Mouse (Mus musculus) c-Kit-positive CD71-positive TER-119-positive erythroid progenitor cells, embryonic 14.5 days (primary cell): Measurements from ENCODE around the gene Cavin3.

Experiments used
- DNase-seq: peaks from one replicate; pipeline ENCODE4 v3.0.0-alpha.2; 2013; ENCODE audit warnings: low spot score

The Cavin3 gene

DNA sequence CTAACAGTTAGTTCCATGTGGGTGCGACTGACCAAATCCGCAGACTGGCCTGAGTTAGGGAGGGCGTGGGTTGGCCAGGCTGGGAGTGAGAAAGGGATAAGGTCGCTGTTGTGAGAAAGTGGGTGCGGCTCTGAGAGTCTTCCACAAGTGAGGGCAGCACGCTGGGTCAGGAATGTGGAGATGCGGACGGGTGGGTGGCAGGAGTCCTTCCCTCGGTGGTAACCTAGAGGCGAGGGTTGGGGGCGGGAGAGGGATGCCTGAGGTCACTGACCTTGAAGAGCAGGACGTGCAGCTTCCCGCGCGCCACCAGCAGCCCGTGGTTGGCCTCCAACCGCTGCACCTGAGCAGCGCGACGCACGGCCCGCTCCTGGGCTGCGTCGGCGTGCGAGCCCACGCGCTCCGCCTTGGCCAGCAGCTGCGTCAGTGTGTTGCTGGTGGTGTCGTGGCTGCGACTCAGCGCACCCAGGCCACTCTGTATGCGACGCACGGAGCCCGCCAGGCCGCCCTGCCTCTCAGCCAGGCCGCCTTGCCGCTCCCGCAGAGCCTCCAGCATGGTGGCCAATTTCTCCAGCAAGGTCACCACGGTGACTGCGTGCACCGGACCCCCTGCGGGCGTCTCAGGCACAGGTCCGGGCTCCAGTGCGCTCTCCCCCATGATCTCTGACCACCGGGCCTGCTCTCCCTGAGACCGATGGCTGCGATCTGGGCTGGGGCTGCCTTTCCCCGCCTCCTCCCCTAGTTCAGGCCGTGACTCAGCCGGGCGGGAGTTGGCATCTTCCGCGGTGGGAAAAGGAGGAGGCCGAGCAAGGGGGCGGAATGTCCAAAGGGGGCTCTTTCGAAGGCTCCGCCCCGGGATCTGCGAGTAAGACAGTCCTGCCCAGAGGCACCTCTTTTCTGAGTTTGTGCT is at the start of gene Cavin3:
TSS of gene Cavin3 (minus strand) at position 796 of the 907 bp plus-strand sequence.
- DNase-seq = no peak

DNA sequence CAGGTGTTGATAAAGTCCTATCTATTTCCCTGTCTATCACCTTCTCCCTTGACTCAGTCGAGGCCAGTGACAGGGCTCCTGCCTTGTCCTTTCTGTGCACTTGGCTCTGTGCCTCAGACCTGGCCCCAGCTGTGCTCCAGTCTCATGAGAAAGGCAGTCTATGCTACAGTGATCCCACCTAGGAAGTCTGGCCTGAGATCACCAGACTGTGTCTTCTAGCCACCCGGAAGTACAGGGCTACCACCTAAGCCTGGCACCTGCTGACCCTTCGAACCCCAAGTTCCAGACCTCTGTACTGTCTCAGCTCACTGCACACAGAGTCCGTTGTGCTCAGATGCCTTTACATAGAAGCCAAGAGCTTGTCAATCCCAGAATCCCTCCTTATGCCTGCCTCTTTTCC is 46.0 kb upstream of the Cavin3 start:
- no peak for DNase-seq

DNA sequence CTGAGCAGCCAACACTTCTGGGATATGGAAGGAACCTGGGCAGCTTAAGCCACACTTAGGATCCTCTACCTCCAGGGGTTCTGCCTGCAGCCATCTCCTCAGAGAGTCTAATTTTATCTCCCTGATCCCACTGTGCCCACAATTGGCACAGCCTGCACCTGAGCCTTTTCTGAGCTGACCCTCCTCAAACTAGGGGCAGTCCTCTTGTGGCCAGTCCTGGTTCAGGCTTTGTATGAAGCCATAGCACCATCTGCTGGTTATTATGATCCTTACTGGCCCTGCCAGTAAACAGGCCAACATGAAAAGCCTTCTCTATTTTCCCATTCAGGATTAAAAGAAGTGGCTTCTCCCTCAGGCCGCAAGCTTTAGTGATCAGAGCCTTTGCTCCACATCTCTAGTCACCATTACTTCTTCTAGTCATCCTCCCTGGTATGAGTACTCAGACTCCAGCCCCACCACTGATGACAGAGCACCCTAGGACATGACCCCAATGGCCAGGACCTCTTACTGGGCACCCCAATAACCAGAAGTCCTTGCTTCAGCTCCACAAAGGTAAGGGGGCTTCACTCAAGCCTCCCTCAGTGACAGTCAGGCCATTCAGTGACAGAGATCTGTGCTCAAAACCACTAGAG is 45.3 kb upstream of the Cavin3 start:
- DNase-seq = no peak

DNA sequence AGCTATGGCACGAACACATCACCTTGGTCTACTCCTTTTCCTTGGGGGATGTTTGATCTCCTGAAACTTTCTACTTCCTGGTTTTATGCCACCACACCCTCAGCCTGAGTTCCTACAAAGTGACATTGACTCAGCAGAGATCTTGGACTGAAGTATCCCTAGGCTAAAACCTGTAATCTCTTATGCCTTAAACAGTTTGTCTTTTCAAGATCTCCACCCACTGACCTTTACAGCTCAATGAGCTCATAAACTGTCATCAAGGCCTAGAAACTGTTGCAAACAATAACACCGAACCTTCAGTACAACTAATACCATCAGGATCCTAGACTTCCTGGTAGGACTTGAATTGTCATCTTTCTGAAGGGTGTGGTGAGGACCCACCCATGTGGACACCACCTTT is 42.1 kb upstream of the Cavin3 start:
- no peak for DNase-seq

DNA sequence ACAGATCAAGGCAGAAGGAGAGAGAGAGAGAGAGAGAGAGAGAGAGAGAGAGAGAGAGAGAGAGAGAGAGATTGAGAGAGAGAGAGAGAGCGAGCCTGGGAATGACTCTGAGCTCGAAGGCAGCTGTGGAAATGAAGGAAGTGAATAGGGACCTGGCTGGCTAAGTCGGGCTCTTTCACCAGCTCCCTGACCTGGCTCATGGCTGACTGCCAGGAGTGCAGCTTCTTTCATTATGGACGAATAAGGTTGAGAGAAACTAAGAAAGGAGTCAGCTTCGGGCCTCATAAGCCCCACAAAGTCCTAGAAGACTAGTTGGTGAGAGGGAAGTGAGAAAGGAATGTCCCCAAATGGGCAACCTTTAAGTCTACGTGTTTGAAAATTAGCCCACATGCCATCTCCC is 38.1 kb upstream of the Cavin3 start:
- no peak for DNase-seq

DNA sequence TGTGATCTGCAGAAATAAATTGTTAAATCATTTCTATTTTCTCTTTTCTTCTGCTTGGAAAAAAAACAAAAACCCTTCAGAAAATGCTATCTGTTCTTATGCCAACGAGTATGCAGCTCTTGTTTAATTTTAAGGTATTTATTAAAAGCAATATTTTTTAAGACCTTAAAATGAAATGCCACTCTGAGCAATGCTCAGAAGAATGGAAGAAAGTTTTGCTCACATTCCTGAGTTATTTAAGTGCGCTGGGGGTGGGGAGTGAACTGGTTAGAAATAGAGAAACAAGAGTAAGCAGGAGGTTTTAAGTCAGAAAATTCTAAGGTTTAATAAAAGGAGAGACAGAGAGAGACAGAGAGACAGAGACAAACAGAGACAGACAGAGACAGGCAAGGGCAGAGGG is 37.7 kb upstream of the Cavin3 start:
- DNase-seq = no peak

DNA sequence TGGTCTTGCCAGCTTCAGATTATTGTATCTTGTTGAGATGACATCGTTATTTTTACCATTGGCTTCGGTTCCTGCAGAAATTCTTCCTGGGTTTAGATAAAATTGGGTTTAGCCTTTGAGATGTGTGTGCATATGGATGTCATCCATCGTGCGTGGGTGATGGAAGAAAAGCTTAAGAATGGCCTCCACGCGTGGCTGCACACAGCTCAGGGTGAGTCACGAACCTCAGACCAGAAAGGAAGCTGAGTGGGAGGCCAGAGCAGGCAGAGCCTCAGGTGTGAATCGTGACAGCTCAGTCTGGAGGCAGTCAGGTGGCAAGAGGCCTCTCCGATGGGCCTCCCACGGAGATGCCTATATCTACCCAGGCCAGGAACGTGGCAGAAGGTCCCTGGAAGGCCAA is 37.2 kb upstream of the Cavin3 start:
- no peak for DNase-seq

DNA sequence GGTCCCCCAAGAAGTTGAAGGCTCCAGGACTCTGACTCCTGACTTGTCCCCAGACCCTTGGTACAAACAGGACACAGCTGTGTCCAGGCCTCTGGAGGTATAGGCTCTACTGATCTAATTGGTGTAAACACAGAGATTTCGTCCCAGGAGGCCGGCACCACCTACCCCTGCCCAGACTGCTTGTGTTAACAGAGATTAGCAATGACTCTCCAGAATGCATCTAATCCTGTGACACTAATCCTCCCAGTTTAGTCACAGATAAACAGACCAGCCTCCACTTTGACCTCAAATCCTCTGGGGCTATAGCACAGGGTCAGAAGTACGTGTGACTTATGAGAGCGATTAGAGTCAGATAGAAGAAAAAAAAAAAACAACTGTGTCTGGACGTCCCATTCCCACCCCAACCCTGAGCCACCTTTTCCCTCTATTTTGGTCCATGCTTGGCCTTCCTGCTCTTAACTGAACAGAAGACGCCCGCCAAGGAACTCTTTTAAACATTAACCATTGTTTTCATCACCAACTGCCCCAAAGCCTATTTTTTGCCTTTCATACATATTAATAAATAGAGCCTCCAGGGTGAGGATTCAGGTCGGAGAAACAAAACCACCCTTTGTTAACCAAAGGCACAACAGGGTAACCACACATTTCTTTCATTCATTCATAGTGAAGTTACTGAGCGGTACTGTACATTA is 34.7 kb upstream of the Cavin3 start:
- no peak for DNase-seq

DNA sequence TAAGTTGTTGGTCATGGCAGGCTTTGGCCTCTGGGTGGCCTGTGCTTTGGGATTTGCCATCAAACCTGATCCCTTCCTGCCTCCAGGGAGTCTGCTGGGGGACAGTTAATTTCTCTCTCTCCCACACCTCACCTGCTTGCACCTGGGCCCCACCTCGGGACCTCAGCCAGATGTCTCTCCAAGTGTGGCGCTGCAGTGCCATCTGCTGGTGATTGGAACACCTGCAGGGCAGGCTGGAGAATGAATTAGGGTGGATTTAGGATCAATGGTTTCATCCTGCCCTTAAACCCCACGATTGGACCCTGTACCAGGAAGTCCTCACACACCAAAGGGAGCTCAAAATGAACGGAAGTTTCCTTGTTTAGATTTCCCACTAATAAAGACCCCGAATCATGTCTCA is 33.1 kb upstream of the Cavin3 start:
- peak; percentile 31 for DNase-seq

DNA sequence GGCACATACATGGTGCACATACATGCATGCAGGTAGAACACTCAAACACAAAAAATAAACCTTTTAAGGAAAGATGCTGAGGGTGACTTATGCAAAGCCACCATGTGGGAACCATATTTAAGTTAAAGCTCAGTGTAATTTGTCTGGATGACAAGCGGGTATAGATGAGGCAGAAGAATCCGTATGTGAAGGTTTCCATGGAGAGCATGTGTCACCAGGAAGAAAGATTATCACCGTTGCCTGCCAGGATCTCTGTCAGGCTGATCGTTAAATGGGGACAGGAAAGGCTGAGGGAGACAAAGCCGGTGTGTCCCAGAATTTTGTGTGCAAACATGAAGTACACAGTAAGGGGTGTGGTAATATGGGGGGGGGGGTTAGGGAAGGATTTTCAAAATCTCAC is 32.5 kb upstream of the Cavin3 start:
- DNase-seq = no peak

DNA sequence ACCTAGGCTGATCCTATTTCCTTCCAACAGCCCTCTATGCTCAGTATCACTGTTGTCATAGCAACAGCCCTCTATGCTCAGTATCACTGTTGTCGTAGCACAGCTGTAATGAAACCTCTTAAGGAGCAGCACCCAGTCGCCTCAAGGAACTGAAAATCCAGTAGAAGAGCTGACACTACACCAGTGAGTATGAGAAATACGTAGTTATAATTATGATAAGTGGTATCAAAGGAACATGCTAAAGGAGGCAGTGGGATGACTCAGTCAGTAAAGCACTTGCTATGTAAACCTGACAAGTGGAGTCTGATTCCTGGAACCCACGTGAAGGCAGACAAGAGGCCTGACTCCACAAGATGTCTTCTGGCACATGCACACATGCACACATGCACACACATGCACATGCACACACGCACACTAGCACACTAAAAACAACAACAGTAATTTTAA is 31.8 kb upstream of the Cavin3 start:
- no peak for DNase-seq

DNA sequence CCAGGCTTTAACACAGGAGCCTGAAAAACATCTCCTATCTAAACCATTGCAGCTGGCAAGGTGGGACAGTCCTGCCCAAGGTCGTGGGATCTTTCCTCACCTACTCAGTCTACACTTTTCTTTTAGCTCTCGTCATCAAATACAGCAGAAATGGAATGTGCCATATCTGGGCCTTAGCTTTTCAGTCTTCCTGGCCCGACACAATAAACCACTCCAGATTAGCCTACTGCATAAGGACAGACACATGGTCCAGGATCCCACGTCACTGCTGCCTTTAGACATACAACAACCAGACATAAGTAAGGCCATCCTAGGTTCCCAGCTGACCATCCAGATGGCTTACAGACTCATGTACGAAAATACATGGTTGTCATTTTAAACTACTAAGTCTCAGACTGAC is 28.0 kb upstream of the Cavin3 start:
- no peak for DNase-seq

DNA sequence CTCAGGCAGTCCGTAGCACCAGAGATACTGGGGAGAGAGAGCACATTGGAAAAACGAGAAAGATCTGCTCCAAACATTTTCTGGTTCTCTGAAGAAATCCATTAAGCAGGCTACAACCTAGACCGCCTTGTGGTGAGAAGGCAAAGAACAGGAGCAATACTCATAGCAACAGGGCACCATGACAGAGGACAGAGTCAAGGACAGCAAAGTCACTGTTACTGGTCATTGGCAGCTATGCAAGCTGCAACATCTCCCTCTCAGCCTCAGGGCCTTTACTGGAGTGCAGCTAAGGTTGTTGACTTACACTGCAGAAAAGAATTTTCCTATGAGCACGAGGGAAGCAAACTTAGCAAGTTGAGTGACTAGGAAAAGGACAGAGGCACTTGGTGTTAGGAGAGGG is 25.2 kb upstream of the Cavin3 start:
- no peak for DNase-seq

DNA sequence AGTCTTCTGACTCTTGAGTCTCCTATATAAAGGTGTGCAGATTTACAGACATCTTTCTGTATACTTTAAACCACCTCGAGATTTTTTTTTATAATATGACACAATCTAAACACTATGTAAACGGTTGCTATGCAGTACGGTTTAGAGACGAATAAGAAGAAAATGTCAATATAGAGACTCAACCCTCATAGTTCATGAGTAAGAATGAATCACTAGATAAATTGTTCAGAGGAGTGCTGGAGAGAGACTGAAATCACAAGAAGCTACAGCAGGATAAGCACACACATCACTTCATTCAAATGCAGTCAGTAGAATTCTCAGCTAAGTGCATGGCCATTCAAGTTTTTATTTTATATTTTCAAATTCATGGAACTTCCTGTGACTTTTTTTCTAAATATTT is 19.9 kb upstream of the Cavin3 start:
- no peak for DNase-seq

DNA sequence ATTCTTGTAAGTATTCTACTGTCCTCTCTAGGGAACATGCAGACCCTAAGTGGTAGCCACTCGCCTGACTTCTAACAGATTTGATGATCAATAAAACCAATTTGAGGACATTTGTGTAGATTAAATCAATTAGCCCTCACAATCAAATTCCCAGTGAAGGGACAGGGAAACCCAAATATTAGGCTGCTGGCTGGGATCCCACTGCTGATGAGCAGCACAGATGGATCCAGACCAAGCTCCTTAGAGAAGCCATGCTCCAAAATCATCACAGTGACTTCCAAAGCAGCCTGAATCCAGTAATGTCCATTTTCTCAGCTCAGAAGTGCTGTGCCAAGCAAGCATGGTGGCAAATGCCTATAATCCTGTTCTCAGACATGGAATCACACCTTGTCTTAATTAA is 17.6 kb upstream of the Cavin3 start:
- no peak for DNase-seq

DNA sequence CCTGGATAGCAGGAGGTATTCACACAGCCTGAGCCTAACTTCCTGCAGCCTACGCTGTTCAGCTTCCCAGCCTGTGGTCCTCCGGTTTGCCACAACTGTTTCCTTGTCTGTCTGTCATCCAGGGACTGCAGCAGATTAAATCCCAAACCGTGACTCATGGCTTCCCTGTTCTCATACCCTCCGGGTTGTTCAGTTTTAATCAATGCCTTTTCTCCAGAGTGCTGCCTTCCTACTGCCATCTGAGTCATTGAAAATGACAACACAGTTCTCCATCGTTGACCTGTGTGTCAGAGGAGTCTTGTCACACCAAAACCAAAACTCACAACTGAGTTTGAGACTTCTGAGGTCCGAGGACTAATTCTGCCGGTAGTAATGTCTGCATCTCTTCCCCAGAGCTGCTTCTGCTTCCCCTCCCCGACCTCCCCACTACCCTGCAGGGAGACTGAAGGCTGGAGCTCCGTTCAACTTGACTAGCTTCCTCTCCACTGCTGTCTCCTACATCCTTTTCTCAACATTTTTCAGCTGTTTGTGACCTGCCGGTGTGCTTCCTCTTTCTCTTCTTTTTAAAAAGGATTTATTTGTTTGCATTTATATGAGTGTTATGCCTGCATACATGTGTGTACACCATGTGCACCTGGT is 16.9 kb upstream of the Cavin3 start:
- DNase-seq = no peak

DNA sequence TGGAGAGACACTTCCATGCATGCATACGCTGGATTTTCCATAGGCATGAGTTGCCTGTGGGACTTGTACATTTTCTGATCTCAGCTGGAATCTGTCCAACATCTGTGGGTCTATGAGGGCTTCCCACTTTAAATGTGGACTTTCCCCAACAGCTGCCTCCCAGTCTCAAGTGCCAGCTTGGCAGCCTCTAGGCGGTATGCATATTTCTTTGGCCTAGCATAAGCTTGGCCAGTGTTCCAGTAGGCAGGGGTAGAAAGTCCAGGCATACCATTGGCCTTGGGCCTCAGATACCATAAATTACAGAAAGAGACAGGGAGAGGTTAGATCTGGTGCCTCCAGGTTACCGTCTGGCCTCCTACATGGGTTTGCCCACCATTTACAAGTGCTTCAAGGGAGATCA is 15.8 kb upstream of the Cavin3 start:
- no peak for DNase-seq

DNA sequence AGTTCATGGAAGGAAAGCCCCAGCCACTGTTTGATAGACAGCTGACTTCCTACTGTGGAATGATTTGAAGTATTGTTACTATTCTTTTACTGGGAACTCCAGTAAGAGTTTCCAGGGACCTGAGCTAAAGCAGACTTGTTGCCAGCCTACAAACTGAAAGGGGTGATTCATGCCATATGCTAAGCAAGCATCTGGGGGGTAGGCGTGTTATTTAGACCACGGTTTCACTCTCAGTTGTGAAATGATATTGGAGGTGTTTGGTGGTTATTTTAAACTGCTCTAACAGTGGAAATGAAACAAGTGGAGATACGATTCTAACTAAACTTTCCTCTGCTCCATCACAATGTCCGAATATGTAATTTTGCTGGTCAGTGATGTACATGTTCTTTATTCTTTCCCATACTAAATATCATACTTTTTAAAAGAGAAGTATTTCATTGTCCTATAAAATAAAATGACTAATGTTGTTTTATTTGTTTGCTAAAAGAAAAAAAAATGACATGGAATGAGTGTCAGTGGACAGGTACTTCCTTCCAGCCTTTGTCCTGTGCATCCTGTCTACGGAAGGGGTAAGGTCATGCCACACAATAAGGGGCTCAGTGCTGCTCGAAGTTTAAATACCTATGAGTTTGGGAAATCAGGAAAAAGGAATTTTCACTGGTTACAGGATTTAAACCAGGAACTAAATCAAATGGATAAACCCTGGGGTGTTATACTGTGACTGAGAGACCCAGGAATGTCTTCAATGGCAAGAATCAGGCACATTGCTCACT is 5.2 kb upstream of the Cavin3 start:
- DNase-seq = no peak

DNA sequence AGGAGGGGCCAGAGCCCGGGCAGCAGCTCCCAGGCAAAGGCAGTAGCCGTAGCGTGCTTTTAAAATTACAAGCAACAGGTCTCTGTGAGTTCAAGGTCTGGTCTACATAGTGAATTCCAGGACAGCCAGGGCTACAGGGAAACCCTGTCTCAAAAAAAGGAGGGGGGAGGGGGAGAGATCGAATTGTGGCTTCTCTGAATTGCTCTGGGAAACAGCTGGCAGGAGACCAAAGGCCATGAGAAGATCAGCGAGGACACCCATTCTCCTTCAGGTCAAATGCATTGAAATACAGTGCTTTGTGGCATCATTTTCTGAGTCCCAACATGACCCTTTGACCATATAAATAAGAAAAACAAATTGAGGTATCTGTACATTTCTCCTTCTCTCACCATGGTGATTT is 2.9 kb upstream of the Cavin3 start:
- no peak for DNase-seq

DNA sequence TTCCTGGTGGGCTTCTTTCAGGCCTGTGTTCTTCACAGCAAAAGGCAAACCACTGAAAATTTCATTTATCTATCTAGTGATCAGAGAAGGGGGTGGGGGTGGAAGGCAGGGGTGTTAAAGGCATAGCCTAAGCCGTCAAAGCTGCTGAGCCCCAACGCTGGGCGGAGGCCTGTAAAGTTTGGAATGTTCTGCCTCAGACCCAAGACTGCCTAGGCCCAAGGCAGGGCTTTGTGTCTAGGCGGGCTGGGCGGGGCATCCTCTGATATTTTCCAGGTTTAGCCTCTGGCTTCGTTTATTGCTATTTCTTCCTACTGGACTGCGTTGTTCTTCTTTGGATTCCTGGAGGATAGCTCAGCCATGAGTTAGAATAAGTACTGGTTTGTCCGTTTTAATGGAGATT is 326 bp upstream of the Cavin3 start:
- no peak for DNase-seq

DNA sequence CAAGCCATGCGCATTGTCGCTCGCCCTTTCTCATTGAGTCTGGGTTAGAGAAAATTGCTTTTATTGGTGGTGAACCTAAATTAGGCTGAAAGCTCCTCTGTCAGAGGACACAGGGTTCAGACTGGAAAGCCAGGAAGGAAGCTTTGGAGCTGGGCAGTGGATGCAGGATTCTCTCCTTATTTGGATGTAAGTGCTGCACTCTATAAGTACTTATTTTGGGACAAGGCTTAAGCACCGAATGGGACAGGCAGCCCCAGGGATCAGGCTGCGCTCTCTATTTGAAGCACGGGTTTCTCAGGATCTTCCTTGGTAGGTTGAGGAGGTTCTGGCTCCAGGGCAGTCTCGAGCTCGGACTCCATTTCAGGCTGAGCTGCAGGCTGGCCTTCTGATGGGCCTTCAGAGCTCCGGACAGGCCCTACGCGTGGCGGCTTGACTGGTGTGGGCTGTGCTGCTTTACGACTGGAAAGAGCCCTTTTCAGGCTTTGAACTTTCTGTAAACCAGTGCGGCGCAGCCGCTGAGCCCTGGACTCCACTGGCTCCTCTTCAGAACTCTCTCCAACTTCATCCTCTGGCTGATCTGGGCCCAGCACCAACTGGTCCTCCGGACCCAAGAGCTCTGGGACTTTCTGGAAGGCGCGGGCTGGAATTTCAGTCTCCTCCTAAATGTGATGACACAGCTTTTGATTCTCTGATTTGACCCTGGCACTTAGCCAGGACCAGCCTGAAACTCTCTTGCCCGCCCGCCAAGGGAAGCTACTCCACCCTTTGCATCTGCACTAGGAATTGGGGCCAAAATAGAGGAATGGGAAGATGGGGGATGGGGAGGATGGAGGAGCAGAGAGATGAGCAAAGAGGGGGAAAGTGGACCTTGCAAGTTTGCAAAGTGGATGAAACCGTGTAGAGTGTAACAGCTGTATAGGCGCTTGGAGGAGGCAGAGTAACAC is 1.3 kb downstream of the Cavin3 start:
- no peak for DNase-seq
